Mouse (Mus musculus): ENCODE data around the gene Bend7.

DNA sequence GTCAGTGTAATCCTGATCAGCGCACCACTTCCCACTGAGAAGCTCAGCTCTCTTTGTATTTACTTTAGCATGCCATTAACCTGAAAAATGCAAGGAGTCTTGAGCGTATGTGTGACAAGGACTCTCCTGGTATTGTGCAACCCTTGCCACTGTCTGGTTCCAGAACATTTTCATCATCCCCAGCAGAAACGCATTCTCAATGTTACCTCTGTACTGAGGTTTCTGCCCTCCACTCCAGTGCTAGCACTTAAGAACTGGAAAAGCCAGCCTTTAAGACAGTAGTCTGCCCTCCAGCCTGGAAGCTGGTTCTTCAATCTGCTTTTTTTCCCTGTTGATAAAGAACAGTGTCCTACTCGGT is 19.1 kb downstream of the Bend7 start:
- TF ChIP-seq CTCF (IDR thresholded peaks at IDR 0.05; ENCODE audit: control insufficient read depth, insufficient read depth, insufficient read length) (no peak), CEBPB (IDR thresholded peaks at IDR 0.05; ENCODE audit: low read depth) (no peak), USF1 (IDR thresholded peaks at IDR 0.05; ENCODE audit: low read depth) (no peak)

Measured in C2C12 (cell line).